Mouse (Mus musculus) cortical plate, adult 2 months (tissue): Measurements from ENCODE around the gene Adamts20.

Experiments used
- CTCF ChIP-seq: fragments of 200-500 bp; IDR thresholded peaks from 2 replicates; pipeline ENCODE4 v1.5.1; 2011; ENCODE audit warnings: mild to moderate bottlenecking, control low read depth, low read length; ENCODE audit not compliant: insufficient read depth; ENCODE audit errors: extremely low read depth
- POLR2A ChIP-seq: fragments of 200-500 bp; IDR thresholded peaks from 2 replicates; pipeline ENCODE4 v1.6.1; 2011; ENCODE audit warnings: mild to moderate bottlenecking, low read length, control low read depth; ENCODE audit not compliant: insufficient read depth; ENCODE audit errors: extremely low read depth

- TF ChIP-seq CTCF (no peak), POLR2A (no peak)
These were observed 46.8 kb downstream of the Adamts20 start for GRCm38 (mm10) chr15:94418427-94418826.
